Mouse (Mus musculus) adrenal gland, postnatal 14 days (tissue): ENCODE measurements around the gene Wbp11. TPM values are rescaled to one million over a fixed set of nuclear protein-coding genes. Genes with fewer than 3 reads are reported as not detected.
"Not testable (repeated sequence)": the region's sequence is repeated elsewhere in the genome, so short reads cannot be mapped to it uniquely, and the experiment has no call there.

ENCODE experiments used
- DNase-seq: peaks from one replicate; pipeline ENCODE4 v3.0.0; 2021; ENCODE audit warnings: mixed read lengths
- microRNA-seq, 2 experiments: library from miRNA; unstranded; fragments of <30 nt; microRNA quantifications; one replicate each; pipeline ENCODE4 v1.2.0; 2021
- total RNA-seq: library from RNA; stranded (reverse); gene quantifications from 2 replicates; pipeline ENCODE4 v1.2.3, GENCODE M21; 2021

Gene Wbp11
- total RNA-seq, 1 experiment from 2014 or later = 73.4 TPM

DNA sequence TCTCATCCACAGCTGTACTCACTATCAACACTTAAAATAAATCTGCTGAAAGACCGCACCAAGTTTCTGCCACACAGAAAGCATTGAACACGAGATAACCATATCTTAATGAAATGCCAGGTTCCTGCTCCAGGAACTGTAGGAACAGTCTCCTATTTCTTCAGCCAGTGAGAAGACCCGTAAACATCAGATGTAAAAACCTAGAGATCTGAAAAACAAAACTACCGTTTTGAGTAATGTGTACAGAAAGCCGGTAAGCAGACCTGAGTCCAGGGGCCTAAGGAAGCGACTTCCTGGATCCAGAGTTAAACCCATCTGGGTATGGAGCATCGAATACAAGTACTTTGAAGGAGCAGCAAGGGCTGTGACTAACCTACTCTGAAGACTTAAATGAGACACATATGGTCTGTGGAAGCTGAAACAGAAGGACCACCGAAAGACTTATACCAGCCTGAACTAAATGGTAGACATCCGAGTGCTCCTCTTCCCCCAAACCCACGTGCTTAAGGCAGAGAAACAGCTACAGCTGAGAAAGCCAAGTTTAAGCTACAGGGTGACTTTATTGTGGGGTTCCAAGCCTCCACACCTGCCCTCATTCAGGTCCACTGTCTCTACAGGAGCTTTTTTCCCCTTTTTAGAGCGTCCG is 24.8 kb downstream of the Wbp11 start:
- DNase-seq = no peak

DNA sequence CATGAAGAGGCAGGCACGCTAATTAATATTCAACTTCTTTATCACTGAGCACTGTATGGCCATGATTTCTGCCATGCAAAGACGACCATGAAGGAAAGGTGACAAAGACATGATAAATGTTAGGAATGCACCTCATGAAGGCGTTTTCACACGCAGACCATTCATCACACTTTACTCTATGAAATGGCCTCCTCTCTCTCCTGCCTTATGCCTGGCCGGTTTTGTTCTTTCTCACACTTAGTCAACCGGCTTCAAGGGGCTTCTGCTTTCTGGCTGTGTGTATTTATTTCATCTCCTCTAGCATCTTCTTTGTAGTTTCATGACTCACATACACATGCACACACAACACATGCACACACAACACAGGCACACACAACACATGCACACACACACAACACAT is 26.8 kb downstream of the Wbp11 start:
- no peak for DNase-seq

DNA sequence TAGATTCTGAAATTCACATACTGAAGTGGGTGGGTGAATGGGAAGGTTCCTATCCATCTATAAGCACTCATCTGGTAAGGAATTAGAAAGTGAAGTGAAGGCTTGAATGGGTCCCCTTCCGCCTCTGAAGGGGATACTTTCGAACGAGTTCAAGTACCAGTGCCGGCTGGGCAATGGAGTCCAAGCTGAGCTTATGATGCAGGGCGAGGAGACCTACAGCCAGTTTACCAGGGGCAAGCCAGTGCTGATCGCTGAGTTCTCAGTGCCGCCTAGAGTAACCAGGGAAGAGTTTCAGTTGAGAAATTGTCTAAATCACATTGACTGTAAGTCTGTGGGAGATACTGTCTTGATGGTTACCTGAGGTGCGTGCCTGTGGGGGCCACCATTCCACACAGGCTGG is 27.3 kb downstream of the Wbp11 start:
- no peak for DNase-seq

- DNase-seq = not testable (repeated sequence)
These were observed 29.9 kb downstream of the Wbp11 start for GRCm38 (mm10) chr6:136797874-136798693.

DNA sequence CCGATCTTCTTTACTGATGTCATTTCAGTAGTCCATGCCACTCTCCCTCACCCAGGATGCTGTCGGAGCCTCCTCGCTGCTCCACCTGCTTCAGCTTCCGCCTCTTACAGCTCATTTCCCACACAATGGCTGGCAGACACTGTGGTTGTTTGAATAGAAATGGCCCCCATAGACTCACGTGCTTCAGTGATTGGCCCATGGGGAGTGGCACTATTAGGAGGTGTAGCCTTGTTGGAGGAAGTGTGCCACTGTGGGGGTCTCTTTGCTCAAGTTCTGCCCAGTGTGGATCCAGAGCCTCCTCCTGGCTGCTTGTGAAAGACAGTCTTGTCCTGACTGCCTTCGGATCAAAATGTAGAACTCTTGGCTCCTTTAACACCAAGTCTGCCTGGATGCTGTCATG is 32.2 kb downstream of the Wbp11 start:
- no peak for DNase-seq

DNA sequence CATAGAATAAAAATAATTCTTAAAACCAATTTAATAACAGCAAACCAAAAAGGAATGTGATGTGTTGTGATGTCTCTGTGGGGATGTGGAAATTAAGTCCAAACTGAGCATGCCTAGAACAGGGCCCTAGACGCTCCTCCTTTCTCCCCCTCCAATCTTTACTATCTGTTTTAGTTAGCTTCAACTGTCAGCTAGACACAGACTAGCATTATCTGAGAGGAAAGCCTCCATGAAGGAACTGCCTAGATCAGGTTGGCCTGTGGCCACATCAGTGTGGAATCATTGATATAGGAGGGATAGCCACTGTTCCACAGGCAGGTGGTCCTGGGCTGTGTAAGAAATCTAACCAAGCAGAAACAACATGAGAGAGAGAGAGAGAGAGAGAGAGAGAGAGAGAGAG is 32.9 kb downstream of the Wbp11 start:
- no peak for DNase-seq

GRCm38 (mm10) chr6:136793831-136794525 is 34.1 kb downstream of the Wbp11 start:
- DNase-seq = no peak

GRCm38 (mm10) chr6:136792884-136793758 is 34.9 kb downstream of the Wbp11 start:
- DNase-seq = no peak

- DNase-seq = no peak
These were observed 38.6 kb downstream of the Wbp11 start for GRCm38 (mm10) chr6:136789391-136789971.

DNA sequence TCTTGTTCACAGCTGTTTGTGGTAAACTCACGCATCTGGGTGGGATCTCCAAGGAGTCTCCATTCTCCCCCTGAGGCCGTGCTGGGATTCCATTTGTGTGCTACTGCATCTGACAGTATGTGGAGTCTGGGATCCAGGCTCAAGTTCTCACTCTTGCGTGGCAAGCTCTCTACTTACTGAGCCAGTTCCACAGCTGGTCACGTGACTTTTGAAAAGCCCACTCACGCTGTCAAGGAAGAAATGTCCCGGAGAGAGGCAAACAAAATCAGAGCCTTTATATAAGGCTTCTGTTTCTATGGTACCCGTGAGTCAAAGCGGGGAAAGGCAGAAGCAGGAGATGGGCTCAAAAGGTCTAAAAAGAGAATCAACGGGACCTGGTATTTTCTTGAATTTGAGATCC is 45.3 kb downstream of the Wbp11 start:
- DNase-seq = no peak

DNA sequence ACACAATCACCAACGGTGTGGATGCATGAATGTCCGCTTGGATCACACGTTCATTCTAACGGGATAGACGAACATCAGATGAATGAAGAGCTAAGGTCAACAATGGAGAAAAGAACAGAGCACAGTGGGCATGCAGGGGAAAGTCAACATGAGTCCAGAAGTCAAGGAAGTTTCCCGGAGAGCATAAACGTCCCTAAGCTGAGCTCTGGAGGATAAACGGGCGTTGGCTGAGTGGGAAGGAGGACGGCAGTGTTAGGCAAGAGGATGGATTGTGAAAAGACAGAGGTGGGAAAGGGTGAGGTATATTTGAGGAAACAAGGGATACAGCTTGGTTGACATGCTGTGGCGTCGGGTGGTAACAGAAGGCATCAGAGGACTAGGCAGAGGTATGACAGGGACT is 45.9 kb downstream of the Wbp11 start:
- DNase-seq = no peak

DNA sequence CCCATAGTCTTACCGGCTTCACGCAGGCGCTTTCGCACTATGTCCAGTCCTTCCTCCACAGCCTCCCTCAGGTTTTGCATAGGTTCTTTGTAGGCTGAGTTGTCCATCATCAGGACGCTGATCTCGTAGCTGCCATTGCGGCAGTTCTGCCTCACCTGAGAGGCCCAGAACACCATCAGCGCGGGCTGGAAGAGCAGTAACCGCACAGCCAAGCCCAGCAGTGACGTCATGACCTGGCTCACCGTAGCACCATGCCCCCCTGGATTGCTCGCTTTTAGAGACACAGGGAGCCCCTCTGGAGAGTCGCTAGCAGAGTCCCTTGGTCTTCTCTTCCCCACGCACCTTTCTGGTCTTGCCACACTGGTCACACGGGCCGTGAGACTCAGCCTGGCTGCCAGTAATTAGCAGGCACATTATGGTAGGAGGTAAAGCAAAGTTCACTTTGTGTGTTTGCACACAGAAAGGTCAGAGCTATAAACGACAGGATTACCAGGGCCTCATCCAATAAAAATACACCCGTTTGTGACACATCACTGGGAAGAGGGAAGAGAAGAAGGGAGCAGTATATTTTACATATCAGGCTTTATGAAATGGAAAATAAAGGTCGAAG is 46.6 kb downstream of the Wbp11 start, which contains the start of gene Gucy2c:
Gucy2c (minus strand) TSS at position 389 of the 610 bp plus-strand sequence.
- no peak for DNase-seq

- DNase-seq = no peak
These were observed 51.6 kb downstream of the Wbp11 start for GRCm38 (mm10) chr6:136776392-136776791.

DNA sequence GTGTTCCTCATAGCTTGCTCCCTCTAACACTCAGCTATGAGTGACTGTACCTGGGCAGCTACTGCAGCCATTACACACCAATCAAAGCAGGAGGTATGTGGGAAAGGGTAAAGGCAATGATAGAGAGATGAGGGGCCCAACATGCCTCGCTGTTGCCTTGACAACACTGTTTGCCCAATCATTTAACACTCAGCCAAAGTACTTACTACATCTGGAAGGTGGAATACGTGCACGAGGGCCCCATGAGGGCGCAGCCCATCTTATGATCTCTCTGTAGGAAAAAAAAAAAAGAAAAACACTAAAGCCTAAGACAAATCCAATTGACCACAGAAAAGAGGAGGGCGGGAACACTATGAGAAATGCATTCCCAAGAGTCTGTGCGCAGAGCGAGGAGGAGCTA is 58.2 kb downstream of the Wbp11 start:
- DNase-seq = no peak

DNA sequence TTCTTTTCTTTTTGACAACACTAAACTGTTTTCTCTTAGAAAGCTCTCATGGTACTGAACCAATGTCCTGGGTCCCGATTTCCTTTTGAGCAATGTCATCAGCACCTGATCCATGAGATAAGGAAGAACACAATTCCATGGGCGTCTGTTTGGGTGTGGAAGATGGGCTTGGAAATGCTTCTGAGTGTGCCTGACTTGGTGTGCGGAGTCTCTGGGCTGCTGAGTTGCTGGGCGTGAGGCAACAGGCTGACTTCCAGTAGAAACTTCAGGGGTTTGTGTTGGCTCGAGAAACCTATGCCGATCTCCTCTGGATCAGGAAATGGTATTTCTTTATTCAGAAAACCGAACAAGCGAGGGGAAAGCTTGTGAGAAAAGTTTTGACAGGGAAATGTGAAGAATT is 58.9 kb downstream of the Wbp11 start:
- no peak for DNase-seq

DNA sequence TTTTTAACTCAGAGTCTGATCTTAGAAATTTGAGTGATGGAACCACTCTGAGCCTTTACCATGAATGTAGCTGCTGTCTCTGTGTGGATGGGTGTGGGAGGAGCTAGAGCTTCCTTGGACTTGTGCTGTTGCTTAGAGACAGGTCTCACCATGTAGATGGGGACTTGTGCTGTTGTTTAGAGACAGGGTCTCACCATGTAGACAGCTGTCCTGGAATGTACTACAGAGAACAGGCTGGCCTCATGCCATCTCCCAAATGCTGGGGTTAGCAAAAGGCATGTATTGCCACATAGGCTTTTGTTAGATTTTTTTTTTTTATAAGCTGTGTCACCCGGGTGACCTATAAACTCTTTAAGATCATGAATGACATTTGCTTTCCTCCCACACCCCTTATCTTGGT is 64.1 kb downstream of the Wbp11 start:
- DNase-seq = no peak

Small RNA genes within 50 kb of the gene (microRNA-seq; reads per million reads assigned to microRNA genes)
- 0 reads per million in 2 experiments for gene Gm44364

Other genes starting within 250 kb of the Wbp11 start
- 101 and 110 TPM in 2 replicates for gene Plbd1, start 166.3 kb downstream of the Wbp11 start, total RNA-seq
- gene Gucy2c, start 46.5 kb downstream of the Wbp11 start, total RNA-seq = 0.08 and 0.22 TPM in 2 replicates
- gene Hist4h4, start 23.8 kb downstream of the Wbp11 start, total RNA-seq = 24.3 and 24.8 TPM in 2 replicates
- 124 TPM in 2 replicates for gene H2afj, start 20.0 kb downstream of the Wbp11 start, total RNA-seq
- gene BC049715, start 607 bp downstream of the Wbp11 start, total RNA-seq = 0.38 and 1.1 TPM in 2 replicates
- 0.22 and 0.38 TPM in 2 replicates for gene Smco3, start 7.2 kb upstream of the Wbp11 start, total RNA-seq
- 6.0 and 7.4 TPM in 2 replicates for gene Art4, start 29.5 kb upstream of the Wbp11 start, total RNA-seq
- gene Mgp, start 47.6 kb upstream of the Wbp11 start, total RNA-seq = 177 and 231 TPM in 2 replicates
- gene Erp27, start 93.9 kb upstream of the Wbp11 start, total RNA-seq = 0.30 TPM in 1 of 2 replicates, not detected in the other
- 0.44 TPM in 1 of 2 replicates, not detected in the other for gene Pde6h, start 95.6 kb upstream of the Wbp11 start, total RNA-seq
- 24.4 and 62.7 TPM in 2 replicates for gene Arhgdib, start 113.7 kb upstream of the Wbp11 start, total RNA-seq